Mouse (Mus musculus) left cerebral cortex, postnatal 14 days (tissue): Measurements from ENCODE around the gene Snx22. TPM values are rescaled to one million over a fixed set of nuclear protein-coding genes. Genes with fewer than 3 reads are reported as not detected.

Experiments used
- DNase-seq, 2 experiments: peaks; one replicate each; pipeline ENCODE4 v3.0.0; 2021 to 2022; ENCODE audit warnings: low spot score in 2 of 2, mixed read lengths in 1 of 2
- intact Hi-C: fragments of 180-260 bp; cut with DNase I; formaldehyde crosslinking; loops from one replicate; pipeline ENCODE4 v1.15.1; 2025
- total RNA-seq, 2 experiments: library from RNA; stranded (reverse); gene quantifications; 2 replicates each; pipeline ENCODE4 v1.2.3; 2021

Gene Snx22
- total RNA-seq, 2 experiments from 2014 or later = 3.3 to 4.4 TPM

DNA sequence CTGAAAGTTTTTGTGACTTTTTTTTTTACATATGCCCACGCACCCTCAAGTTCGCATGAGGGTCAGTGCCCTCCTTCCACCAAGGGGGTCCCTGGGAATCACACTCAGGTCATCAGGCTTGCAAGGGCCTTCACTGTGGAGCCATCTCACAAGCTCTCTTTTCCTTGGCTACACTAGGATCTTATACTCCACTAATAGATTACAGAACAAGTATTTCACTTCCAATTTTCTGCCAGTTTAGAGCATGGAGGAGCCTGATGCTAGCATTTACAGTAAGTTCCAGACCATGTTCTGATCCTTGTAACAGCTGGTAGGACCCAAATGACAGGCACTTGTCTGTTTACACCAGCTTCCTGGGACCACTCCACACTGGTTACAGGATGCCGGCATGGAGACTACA, 8.6 kb upstream of the Snx22 start:
- no peak for DNase-seq
- intact Hi-C loops = no loop called here

DNA sequence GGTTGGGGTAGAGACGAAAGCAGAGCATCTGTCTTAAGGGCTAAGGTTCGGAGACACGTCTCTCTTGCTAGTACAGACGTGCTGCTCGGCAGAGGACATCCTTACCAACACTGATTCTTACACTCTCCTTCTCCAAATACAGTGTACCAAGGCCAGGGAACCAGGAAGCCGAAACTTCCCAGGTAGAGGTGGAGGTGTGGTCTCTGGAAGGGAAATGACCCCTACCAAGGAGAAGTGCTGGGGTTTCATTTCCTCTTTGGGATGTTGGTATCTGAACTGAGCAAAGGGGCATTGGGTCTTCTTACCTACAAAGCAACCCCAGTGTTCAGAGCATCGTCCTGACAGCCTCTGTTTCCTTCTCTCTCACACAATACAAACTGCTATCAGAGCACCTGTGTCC, 3.2 kb upstream of the Snx22 start:
- DNase-seq = no peak
- intact Hi-C loops = no loop called here

DNA sequence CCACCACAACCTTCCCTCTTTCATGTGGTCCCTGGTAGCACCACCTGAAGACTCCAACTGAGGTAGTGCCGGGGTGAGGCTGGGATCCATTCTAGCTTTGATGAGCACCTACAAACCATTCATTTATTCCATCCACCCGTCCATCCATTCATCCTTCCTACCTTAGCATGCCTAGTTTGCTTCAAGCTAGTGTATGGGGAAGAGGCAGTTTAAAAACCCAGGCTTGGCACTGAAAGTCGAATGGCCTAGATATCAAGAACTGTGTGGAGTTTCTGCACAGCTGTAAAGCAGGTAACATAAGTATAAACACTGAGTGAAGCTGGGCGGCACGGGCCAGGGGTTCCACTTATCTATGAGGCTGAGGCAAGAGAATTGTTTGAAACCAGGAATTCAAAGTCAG, 632 bp upstream of the Snx22 start:
- intact Hi-C loops = no loop called here
- DNase-seq = no peak

DNA sequence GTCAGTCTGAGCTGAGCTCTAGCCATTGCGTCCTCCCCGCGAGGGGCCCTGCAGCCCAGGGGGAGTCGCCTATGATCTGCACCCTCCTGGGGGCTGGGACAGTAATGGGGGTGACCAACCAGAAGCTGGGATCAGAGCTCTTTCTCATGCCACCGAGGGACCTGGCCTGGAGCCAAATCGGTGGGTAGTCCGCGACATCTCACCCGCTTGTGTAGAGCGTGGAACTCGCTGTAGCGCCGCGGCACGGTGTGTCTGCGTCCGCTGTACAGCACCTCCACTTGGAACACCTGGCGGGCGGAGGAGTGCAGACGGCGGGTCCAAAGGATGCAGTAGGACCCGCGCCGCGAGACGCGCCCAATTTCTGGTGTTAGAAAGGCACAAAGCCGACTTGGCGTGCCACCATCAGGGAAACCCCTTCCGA, 538 bp downstream of the Snx22 start:
- peak in 1 of 2 experiments; percentile 25 for DNase-seq
- intact Hi-C loops = loop anchor here (10.0 kb wide), 1 partner anchor 56 kb away; the partner anchor contains the start of genes Ciao2a and Snx1

GRCm38 (mm10) chr9:66068056-66068455, 1.5 kb downstream of the Snx22 start:
- intact Hi-C loops = loop anchor here (10.0 kb wide), 1 partner anchor 57 kb away; the partner anchor contains the start of genes Ciao2a and Snx1
- DNase-seq = no peak

DNA sequence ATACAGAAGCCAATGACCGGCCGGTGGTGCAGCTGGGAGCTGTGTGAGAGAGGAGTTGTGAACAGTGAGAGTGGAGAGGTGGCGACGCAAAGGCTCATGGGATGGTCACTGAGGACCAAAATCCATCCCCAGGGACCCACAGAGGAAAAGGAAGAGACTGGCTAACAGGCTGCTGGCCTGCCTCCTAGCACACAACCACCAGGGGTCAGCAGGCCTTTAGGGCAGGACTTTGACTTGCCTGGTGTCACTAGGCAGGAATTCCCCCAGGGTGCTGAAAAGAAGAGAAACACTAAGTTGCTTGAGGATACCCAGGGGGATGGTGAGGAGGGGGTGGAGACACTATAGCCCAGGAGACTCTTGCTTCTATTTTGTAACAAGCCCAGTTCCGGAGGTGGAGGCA, 2.0 kb downstream of the Snx22 start:
- intact Hi-C loops = loop anchor here (10.0 kb wide), 1 partner anchor 57 kb away; the partner anchor contains the start of genes Ciao2a and Snx1
- peak in 1 of 2 experiments; percentile 23 for DNase-seq

DNA sequence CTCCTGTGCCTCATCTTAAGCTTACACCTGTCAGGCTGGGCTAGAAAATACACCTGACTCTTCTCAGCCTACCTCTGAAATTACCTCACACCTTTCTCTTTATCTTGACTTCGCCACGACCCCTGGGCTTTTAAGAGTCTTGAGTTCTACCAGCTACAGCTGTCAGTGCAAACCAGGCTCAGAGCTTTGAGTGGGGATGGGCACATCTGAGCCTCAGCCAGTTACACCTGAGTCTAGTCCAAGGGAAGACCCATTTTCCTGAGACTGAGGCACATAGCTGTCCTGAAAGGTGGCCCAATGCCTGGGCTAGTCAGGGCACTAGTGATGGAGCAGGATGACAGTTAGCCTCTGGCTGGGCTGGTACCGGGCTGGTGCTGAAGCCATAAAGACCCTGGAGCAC, 2.7 kb downstream of the Snx22 start:
- DNase-seq = no peak
- intact Hi-C loops = loop anchor here (10.0 kb wide), 1 partner anchor 58 kb away; the partner anchor contains the start of genes Ciao2a and Snx1

- DNase-seq = no peak
- intact Hi-C loops = loop anchor here (10.0 kb wide), 1 partner anchor 60 kb away; the partner anchor contains the start of genes Ciao2a and Snx1
Measured at GRCm38 (mm10) chr9:66064316-66064715, 5.2 kb downstream of the Snx22 start.

DNA sequence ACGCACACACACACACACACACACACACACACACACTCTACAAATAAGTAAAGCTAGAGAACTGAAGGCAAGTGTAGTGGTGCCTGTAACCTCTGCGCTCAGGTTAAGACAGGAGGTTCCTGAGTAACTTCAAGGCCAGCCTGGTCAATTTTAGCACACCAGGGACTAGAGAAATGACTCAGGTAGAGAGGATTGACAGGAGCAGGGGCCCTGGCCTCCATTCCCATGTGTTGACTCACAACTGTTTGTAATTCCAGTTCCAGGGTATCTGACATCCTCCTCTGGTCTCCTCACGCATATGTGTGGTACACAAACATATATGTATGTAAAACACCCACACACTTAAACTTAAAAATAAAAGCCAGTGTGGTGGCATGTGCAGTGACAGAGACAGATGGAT, 6.1 kb downstream of the Snx22 start:
- no peak for DNase-seq
- intact Hi-C loops = loop anchor here (10.0 kb wide), 1 partner anchor 61 kb away; the partner anchor contains the start of genes Ciao2a and Snx1

DNA sequence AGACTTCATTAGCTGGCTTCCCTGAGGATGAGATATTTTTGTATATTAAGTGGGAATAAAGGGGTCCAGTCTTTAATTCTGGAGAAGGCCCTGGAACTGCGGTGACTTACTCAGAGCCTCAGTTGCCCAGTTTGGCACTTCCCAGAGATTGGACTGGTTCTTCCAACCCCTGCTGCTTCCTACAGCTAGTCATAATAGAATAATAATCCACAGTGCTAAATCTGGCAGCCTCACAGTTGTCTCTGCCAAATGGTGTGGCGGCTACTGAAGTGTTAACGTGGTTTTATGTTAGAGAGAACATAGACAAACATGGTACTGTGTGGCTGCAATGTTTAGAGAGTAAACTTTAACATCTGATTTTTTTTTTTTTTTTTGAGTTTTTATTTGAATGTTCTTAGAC, 7.9 kb downstream of the Snx22 start:
- DNase-seq = no peak

DNA sequence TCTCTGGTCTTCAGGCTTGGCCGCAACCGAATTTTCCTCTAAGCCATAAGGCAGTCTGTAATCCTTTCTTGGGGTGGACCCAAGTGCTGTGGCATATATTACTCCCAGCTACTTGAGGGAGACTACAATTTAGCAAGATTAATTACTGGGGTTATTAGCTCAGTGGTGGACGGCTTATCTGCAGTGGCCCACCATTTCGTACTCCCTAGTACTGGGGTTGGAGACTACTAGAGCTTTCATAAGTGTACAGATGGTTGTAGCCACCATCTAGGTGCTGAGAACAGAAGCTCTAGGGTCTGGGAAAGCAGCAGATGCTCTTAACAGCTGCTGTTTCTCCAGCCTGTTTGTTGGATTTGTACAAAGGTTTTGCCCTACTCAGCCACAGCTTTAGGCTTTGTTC, 8.5 kb downstream of the Snx22 start:
- intact Hi-C loops = loop anchor here (10.0 kb wide), 1 partner anchor 64 kb away; the partner anchor contains the start of genes Ciao2a and Snx1
- no peak for DNase-seq

More for the DNA sequence above, 7.9 kb downstream of the Snx22 start:
- intact Hi-C loops = loop anchor here (10.0 kb wide), 1 partner anchor 63 kb away; the partner anchor contains the start of genes Ciao2a and Snx1

GRCm38 (mm10) chr9:66060308-66060647, 9.2 kb downstream of the Snx22 start:
- intact Hi-C loops = loop anchor here (10.0 kb wide), 1 partner anchor 65 kb away; the partner anchor contains the start of genes Ciao2a and Snx1
- no peak for DNase-seq

- intact Hi-C loops = loop anchor here (10.0 kb wide), 1 partner anchor 65 kb away; the partner anchor contains the start of genes Ciao2a and Snx1
- peak; percentile 98 to 99 for DNase-seq
Measured at GRCm38 (mm10) chr9:66059583-66060307, 9.8 kb downstream of the Snx22 start, which contains the start of gene Ppib. Ppib (plus strand) TSS chr9:66060222.

DNA sequence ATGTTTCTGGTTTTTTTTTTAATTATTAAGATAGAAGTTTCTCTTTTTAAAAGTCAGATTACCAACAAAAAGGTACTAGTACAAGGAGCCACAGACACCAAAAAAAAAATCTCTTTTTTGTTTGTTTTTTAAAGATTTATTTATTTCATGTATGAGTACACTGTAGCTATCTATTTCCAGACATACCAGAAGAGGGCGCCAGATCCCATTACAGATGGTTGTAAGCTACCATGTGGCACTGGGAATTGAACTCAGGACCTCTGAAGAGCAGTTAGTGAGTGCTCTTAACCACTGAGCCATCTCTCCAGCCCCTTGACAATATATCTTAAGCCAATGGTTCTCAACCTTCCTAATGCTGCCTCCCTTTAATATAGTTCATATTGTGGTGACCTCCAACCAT, 15.9 kb downstream of the Snx22 start:
- no peak for DNase-seq
- intact Hi-C loops = no loop called here

DNA sequence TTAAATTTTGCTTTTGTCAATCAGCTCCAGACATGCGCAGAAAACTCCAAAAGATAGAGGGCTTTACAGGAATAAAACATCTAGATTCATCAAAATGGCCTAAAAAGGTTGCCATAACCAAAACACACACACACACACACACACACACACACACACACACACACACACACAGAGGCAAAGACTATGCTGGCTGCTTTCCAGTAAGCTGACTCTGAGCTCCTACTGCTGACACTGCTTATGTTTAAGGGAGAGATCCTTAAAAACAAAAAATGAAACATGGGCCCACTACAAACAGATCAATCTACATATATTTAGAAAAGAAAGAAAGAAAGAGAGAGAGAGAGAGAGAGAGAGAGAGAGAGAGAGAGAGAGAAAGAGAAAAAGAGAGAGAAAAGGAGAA, 16.8 kb downstream of the Snx22 start:
- intact Hi-C loops = no loop called here
- no peak for DNase-seq

DNA sequence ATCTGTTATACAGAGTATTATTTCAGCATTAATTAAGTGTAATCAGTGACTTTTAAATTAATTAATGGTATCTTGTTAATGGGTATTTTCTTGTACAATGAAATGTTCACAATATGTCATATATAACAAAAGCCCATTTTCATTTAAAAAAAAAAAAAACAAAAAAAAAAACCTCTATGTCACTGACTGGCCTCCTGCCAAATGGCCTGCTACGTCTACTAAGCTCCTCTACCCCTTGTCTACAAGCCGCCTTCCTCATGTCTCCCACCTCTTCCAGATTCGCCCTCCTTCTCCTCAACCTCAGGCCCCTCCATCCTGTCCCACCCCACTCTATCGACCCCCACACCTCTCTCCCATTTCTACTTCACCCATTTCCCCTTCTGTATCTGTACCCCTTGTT, 18.0 kb downstream of the Snx22 start:
- DNase-seq = no peak

GRCm38 (mm10) chr9:66049931-66050601, 19.5 kb downstream of the Snx22 start:
- no peak for DNase-seq
- intact Hi-C loops = no loop called here

More for the DNA sequence above, 18.0 kb downstream of the Snx22 start:
- intact Hi-C loops = no loop called here

- no peak for DNase-seq
- intact Hi-C loops = no loop called here
Measured at GRCm38 (mm10) chr9:66043241-66043640, 26.3 kb downstream of the Snx22 start.

- DNase-seq = no peak
- intact Hi-C loops = no loop called here
Measured at GRCm38 (mm10) chr9:66042331-66042730, 27.2 kb downstream of the Snx22 start.

GRCm38 (mm10) chr9:66040801-66041200, 28.7 kb downstream of the Snx22 start:
- peak; percentile 50 to 69 for DNase-seq
- intact Hi-C loops = no loop called here
